Mouse (Mus musculus) MEL (cell line): ENCODE results near the gene Actr2. TPM values are rescaled to one million over a fixed set of nuclear protein-coding genes. Genes with fewer than 3 reads are reported as not detected.

ENCODE experiments used
- DNase-seq: peaks from one replicate; pipeline ENCODE4 v3.0.0; 2011; ENCODE audit warnings: low read depth, low spot score
- H3K27ac ChIP-seq: 2 replicates; pipeline ENCODE4 v1.5.1; 2012; ENCODE audit warnings: low read depth, mild to moderate bottlenecking, control low read depth, low read length, moderate library complexity; ENCODE audit not compliant: control insufficient read depth
- H3K27me3 ChIP-seq, 2 experiments: fragments of 150-350 bp in 1 of 2; sonication (generic) in 1 of 2; 2 replicates each; pipeline ENCODE4 v1.6.1; 2012; ENCODE audit warnings: low read length in 2 of 2, mild to moderate bottlenecking in 2 of 2, improper control_type of control experiment in 1 of 2, moderate library complexity in 1 of 2; ENCODE audit not compliant: insufficient read depth in 2 of 2, control insufficient read depth in 1 of 2
- H3K36me3 ChIP-seq, 2 experiments: 2 replicates each; pipeline ENCODE4 v1.6.1; 2012 to 2014; ENCODE audit warnings: low read length in 2 of 2, improper control_type of control experiment in 1 of 2, inconsistent platforms in 1 of 2, mild to moderate bottlenecking in 1 of 2; ENCODE audit not compliant: insufficient read depth in 2 of 2, control insufficient read depth in 1 of 2
- H3K4me1 ChIP-seq, 2 experiments: fragments of 150-350 bp in 1 of 2; sonication (generic) in 1 of 2; 2 replicates each; pipeline ENCODE4 v1.6.1; 2012; ENCODE audit warnings: low read length in 2 of 2, improper control_type of control experiment in 1 of 2, mild to moderate bottlenecking in 1 of 2; ENCODE audit not compliant: insufficient read depth in 2 of 2, control insufficient read depth in 1 of 2
- H3K4me3 ChIP-seq, 2 experiments: fragments of 150-350 bp in 1 of 2; sonication (generic) in 1 of 2; 2 replicates each; pipeline ENCODE4 v1.5.1; 2012; ENCODE audit warnings: low read depth in 2 of 2, low read length in 2 of 2, mild to moderate bottlenecking in 2 of 2, moderate library complexity in 2 of 2, control low read depth in 1 of 2, improper control_type of control experiment in 1 of 2; ENCODE audit not compliant: control insufficient read depth in 1 of 2, insufficient read depth in 1 of 2
- H3K79me2 ChIP-seq: 2 replicates; pipeline ENCODE4 v1.6.1; 2012; ENCODE audit warnings: mild to moderate bottlenecking, low read length, moderate library complexity; ENCODE audit not compliant: control insufficient read depth, poor library complexity, insufficient read depth
- H3K9ac ChIP-seq: 2 replicates; pipeline ENCODE4 v1.6.1; 2012; ENCODE audit warnings: low read depth, mild to moderate bottlenecking, control low read depth, low read length, moderate library complexity; ENCODE audit not compliant: control insufficient read depth, poor library complexity, severe bottlenecking
- H3K9me3 ChIP-seq: fragments of 150-350 bp; sonication (generic); replicated peaks from 2 replicates; pipeline ENCODE4 v1.6.1; 2012; ENCODE audit warnings: mild to moderate bottlenecking, low read length, improper control_type of control experiment, moderate library complexity; ENCODE audit not compliant: insufficient read depth
- CHD1 ChIP-seq: IDR thresholded peaks from 2 replicates; pipeline ENCODE4 v1.6.1; 2012; ENCODE audit warnings: low read depth, mild to moderate bottlenecking, inconsistent platforms, low read length, improper control_type of control experiment
- CHD2 ChIP-seq: IDR thresholded peaks from 2 replicates; pipeline ENCODE4 v1.6.1; 2011; ENCODE audit warnings: low read length, improper control_type of control experiment
- CTCF ChIP-seq, 3 experiments: IDR thresholded peaks in 2 of 3; conservative IDR thresholded peaks in 1 of 3; 2 replicates each; pipeline ENCODE4 v1.5.1; 2011 to 2012; ENCODE audit warnings: low read length in 3 of 3, low read depth in 2 of 3, mild to moderate bottlenecking in 2 of 3, improper control_type of control experiment in 1 of 3, inconsistent platforms in 1 of 3, mixed read lengths in 1 of 3, moderate library complexity in 1 of 3; ENCODE audit not compliant: control insufficient read depth in 1 of 3, insufficient read depth in 1 of 3, poor library complexity in 1 of 3, severe bottlenecking in 1 of 3
- E2F4 ChIP-seq: IDR thresholded peaks from 2 replicates; pipeline ENCODE4 v1.6.1; 2011; ENCODE audit warnings: low read depth, low read length, improper control_type of control experiment, borderline replicate concordance
- ELF1 ChIP-seq: IDR thresholded peaks from 2 replicates; pipeline ENCODE4 v1.6.1; 2014; ENCODE audit warnings: low read depth, mild to moderate bottlenecking, inconsistent platforms, low read length, improper control_type of control experiment, moderate library complexity
- ETS1 ChIP-seq: IDR thresholded peaks from 2 replicates; pipeline ENCODE4 v1.6.1; 2012; ENCODE audit warnings: low read depth, mild to moderate bottlenecking, inconsistent platforms, low read length, improper control_type of control experiment, moderate library complexity
- GABPA ChIP-seq: IDR thresholded peaks from 2 replicates; pipeline ENCODE4 v1.6.1; 2012; ENCODE audit warnings: low read depth, mild to moderate bottlenecking, inconsistent platforms, low read length, improper control_type of control experiment, moderate library complexity
- GATA1 ChIP-seq: IDR thresholded peaks from 2 replicates; pipeline ENCODE4 v1.6.1; 2011; ENCODE audit warnings: low read depth, low read length, improper control_type of control experiment
- HCFC1 ChIP-seq: IDR thresholded peaks from 2 replicates; pipeline ENCODE4 v1.6.1; 2012; ENCODE audit warnings: low read depth, mild to moderate bottlenecking, inconsistent platforms, low read length, improper control_type of control experiment, moderate library complexity
- KAT2A ChIP-seq: conservative IDR thresholded peaks from 2 replicates; pipeline ENCODE4 v1.6.1; 2012; ENCODE audit warnings: low read depth, low read length, improper control_type of control experiment, inconsistent platforms
- MAFK ChIP-seq: IDR thresholded peaks from 2 replicates; pipeline ENCODE4 v1.6.1; 2011; ENCODE audit warnings: low read depth, mild to moderate bottlenecking, low read length, improper control_type of control experiment, borderline replicate concordance
- MAX ChIP-seq: IDR thresholded peaks from 2 replicates; pipeline ENCODE4 v1.6.1; 2011; ENCODE audit warnings: low read length, improper control_type of control experiment
- MAZ ChIP-seq: IDR thresholded peaks from 2 replicates; pipeline ENCODE4 v1.6.1; 2012; ENCODE audit warnings: low read depth, mild to moderate bottlenecking, inconsistent platforms, low read length, improper control_type of control experiment
- MXI1 ChIP-seq: IDR thresholded peaks from 2 replicates; pipeline ENCODE4 v1.6.1; 2011; ENCODE audit warnings: mild to moderate bottlenecking, low read depth, low read length, improper control_type of control experiment
- MYB ChIP-seq: IDR thresholded peaks from 2 replicates; pipeline ENCODE4 v1.6.1; 2011; ENCODE audit warnings: mild to moderate bottlenecking, low read depth, low read length, improper control_type of control experiment
- NELFE ChIP-seq: IDR thresholded peaks from 2 replicates; pipeline ENCODE4 v1.6.1; 2011; ENCODE audit warnings: low read depth, low read length, improper control_type of control experiment
- NRF1 ChIP-seq: IDR thresholded peaks from 2 replicates; pipeline ENCODE4 v1.6.1; 2014; ENCODE audit warnings: low read depth, mild to moderate bottlenecking, inconsistent platforms, low read length, improper control_type of control experiment, moderate library complexity; ENCODE audit not compliant: poor library complexity, insufficient read depth, severe bottlenecking
- POLR2AphosphoS2 ChIP-seq: IDR thresholded peaks from 2 replicates; pipeline ENCODE4 v1.6.1; 2011; ENCODE audit warnings: low read length, improper control_type of control experiment
- POLR2AphosphoS5 ChIP-seq: IDR thresholded peaks from 2 replicates; pipeline ENCODE4 v1.6.1; 2012; ENCODE audit warnings: low read depth, borderline replicate concordance, mild to moderate bottlenecking, inconsistent platforms, low read length, moderate library complexity, mixed read lengths
- RAD21 ChIP-seq: IDR thresholded peaks from 2 replicates; pipeline ENCODE4 v1.6.1; 2011; ENCODE audit warnings: mild to moderate bottlenecking, low read depth, low read length, improper control_type of control experiment
- RCOR1 ChIP-seq: IDR thresholded peaks from 2 replicates; pipeline ENCODE4 v1.6.1; 2012; ENCODE audit warnings: low read depth, mild to moderate bottlenecking, inconsistent platforms, low read length, improper control_type of control experiment
- SMC3 ChIP-seq: IDR thresholded peaks from 2 replicates; pipeline ENCODE4 v1.6.1; 2011; ENCODE audit warnings: low read depth, low read length, improper control_type of control experiment
- TAL1 ChIP-seq: IDR thresholded peaks from 2 replicates; pipeline ENCODE4 v1.6.1; 2012; ENCODE audit warnings: mild to moderate bottlenecking, inconsistent platforms, low read length, moderate library complexity, mixed read lengths
- TBP ChIP-seq: IDR thresholded peaks from 2 replicates; pipeline ENCODE4 v1.8.0; 2011; ENCODE audit warnings: low read depth, low read length, improper control_type of control experiment
- UBTF ChIP-seq: IDR thresholded peaks from 2 replicates; pipeline ENCODE4 v1.6.1; 2012; ENCODE audit warnings: low read depth, mild to moderate bottlenecking, inconsistent platforms, low read length, improper control_type of control experiment, moderate library complexity, borderline replicate concordance; ENCODE audit not compliant: insufficient read depth
- USF2 ChIP-seq, 2 experiments: IDR thresholded peaks; 2 replicates each; pipeline ENCODE4 v1.6.1; 2011 to 2012; ENCODE audit warnings: improper control_type of control experiment in 2 of 2, low read length in 2 of 2, borderline replicate concordance in 1 of 2, inconsistent platforms in 1 of 2, low read depth in 1 of 2, mild to moderate bottlenecking in 1 of 2; ENCODE audit not compliant: insufficient read depth in 1 of 2
- ZC3H11A ChIP-seq: IDR thresholded peaks from 2 replicates; pipeline ENCODE4 v1.6.1; 2012; ENCODE audit warnings: low read depth, mild to moderate bottlenecking, inconsistent platforms, low read length, improper control_type of control experiment
- ZKSCAN1 ChIP-seq: IDR thresholded peaks from 2 replicates; pipeline ENCODE4 v1.6.1; 2012; ENCODE audit warnings: low read depth, mild to moderate bottlenecking, inconsistent platforms, low read length, improper control_type of control experiment, moderate library complexity
- ZMIZ1 ChIP-seq: IDR thresholded peaks from 2 replicates; pipeline ENCODE4 v1.6.1; 2012; ENCODE audit warnings: low read depth, mild to moderate bottlenecking, inconsistent platforms, low read length, improper control_type of control experiment, moderate library complexity
- polyA plus RNA-seq, 2 experiments: library from polyadenylated mRNA; stranded (reverse) in 1 of 2; unstranded in 1 of 2; fragments of >175 nt in 1 of 2; fragments of >200 nt in 1 of 2; gene quantifications; 2 replicates each; pipeline versions ENCODE4 v1.2.1 to v1.2.4; 2012; ENCODE audit warnings: low replicate concordance in 2 of 2, low read depth in 1 of 2; ENCODE audit not compliant: insufficient read length in 2 of 2, insufficient read depth in 1 of 2, missing spikeins in 1 of 2
- total RNA-seq: library from RNA; depleted of rRNA; stranded (reverse); fragments of 300-350 nt; gene quantifications from 2 replicates; pipeline ENCODE4 v1.2.3, GENCODE M21; 2012

Gene Actr2
- total and polyA plus RNA-seq, 3 experiments: 40.0 to 172 (median 160) TPM

- H3K9ac ChIP-seq: no peak overlapping the region
- peaks cover 0 to 12% of the 10 kb centered on the region in 2 experiments; a peak in 2 of 4 replicates for H3K36me3 ChIP-seq
- DNase-seq: no peak
- peaks cover 15% of the 10 kb centered on the region for H3K79me2 ChIP-seq
- H3K9me3 ChIP-seq: no peaks in the 10 kb centered on the region
- no peak overlapping the region for H3K4me3 ChIP-seq
- H3K4me1 ChIP-seq: peaks cover 1 to 8% of the 10 kb centered on the region in 2 experiments; a peak in 2 of 4 replicates
- H3K27ac ChIP-seq: no peak overlapping the region
- TF ChIP-seq GATA1 (0 out of 2 replicates have a peak, but pooled peaks have one; percentile 6), ZMIZ1 (no peak), POLR2AphosphoS2 (no peak)
- no peaks in the 10 kb centered on the region for H3K27me3 ChIP-seq
These were observed 3.4 kb upstream of the Actr2 start for GRCm38 (mm10) chr11:20116030-20116551.

GRCm38 (mm10) chr11:20112006-20112740 lies 540 bp downstream of the Actr2 start:
- peak; percentile 98 for DNase-seq
- peak overlapping the region; percentile 73 to 85 for H3K4me3 ChIP-seq
- peaks cover 4 to 22% of the 10 kb centered on the region in 2 experiments for H3K4me1 ChIP-seq
- peaks cover 45% of the 10 kb centered on the region for H3K79me2 ChIP-seq
- H3K9me3 ChIP-seq: no peaks in the 10 kb centered on the region
- H3K9ac ChIP-seq: peak overlapping the region; percentile 81
- H3K27ac ChIP-seq: peak overlapping the region; percentile 93
- peaks cover 12 to 43% of the 10 kb centered on the region in 2 experiments for H3K36me3 ChIP-seq
- H3K27me3 ChIP-seq: no peaks in the 10 kb centered on the region
- no peak for TF ChIP-seq CTCF (IDR thresholded peaks at IDR 0.05 in 2 of 3, conservative IDR thresholded peaks at IDR 0.05 in 1 of 3; ENCODE audit: control insufficient read depth in 1 of 3, insufficient read depth in 1 of 3, low read depth in 2 of 3, low read length in 3 of 3, poor library complexity in 1 of 3, severe bottlenecking in 1 of 3)
- no peak for TF ChIP-seq MYB
- TF ChIP-seq ZC3H11A: no peak
- no peak for TF ChIP-seq UBTF
- TF ChIP-seq POLR2AphosphoS2: peak; percentile 58; the same call in 1 of the 2 replicates
- TF ChIP-seq TAL1: no peak
- TF ChIP-seq ETS1: peak; percentile 75
- TF ChIP-seq ZMIZ1: peak; percentile 88
- TF ChIP-seq CHD1: peak; percentile 96; the same call in 1 of the 2 replicates
- peak; percentile 66; the same call in 1 of the 2 replicates for TF ChIP-seq MAZ
- TF ChIP-seq RCOR1: peak; percentile 77
- peak; percentile 81 for TF ChIP-seq TBP
- TF ChIP-seq USF2 (IDR thresholded peaks at IDR 0.05; ENCODE audit: borderline replicate concordance in 1 of 2, insufficient read depth in 1 of 2, low read depth in 1 of 2, low read length in 2 of 2): no peak
- peak; percentile 75 for TF ChIP-seq MAX
- peak; percentile 90 for TF ChIP-seq ELF1
- no peak; the same call in 1 of the 2 replicates for TF ChIP-seq KAT2A
- TF ChIP-seq RAD21: no peak
- TF ChIP-seq ZKSCAN1: no peak
- peak; percentile 16; the same call in 1 of the 2 replicates for TF ChIP-seq MAFK
- TF ChIP-seq SMC3: no peak
- TF ChIP-seq MXI1: peak; percentile 94
- peak; percentile 38; the same call in 1 of the 2 replicates for TF ChIP-seq NRF1
- TF ChIP-seq NELFE: peak; percentile 86
- no peak; the same call in 1 of the 2 replicates for TF ChIP-seq E2F4
- TF ChIP-seq GABPA: no peak
- peak; percentile 71 for TF ChIP-seq CHD2
- 0 out of 2 replicates have a peak, but pooled peaks have one; percentile 12 for TF ChIP-seq POLR2AphosphoS5
- TF ChIP-seq HCFC1: peak; percentile 79
